Mouse (Mus musculus): ENCODE data around the gene Sec1.

The Sec1 gene

GRCm38 (mm10) chr7:45717918-45718297, 23.7 kb upstream of the Sec1 start, which contains the start of gene Sphk2:
Gene Sphk2 (minus strand): TSS chr7:45718002.
- DNase-seq (ENCODE audit: extremely low spot score, low spot score) = peak; percentile 100

GRCm38 (mm10) chr7:45716952-45717917, 23.0 kb upstream of the Sec1 start:
- DNase-seq (ENCODE audit: extremely low spot score, low spot score) = no peak

DNA sequence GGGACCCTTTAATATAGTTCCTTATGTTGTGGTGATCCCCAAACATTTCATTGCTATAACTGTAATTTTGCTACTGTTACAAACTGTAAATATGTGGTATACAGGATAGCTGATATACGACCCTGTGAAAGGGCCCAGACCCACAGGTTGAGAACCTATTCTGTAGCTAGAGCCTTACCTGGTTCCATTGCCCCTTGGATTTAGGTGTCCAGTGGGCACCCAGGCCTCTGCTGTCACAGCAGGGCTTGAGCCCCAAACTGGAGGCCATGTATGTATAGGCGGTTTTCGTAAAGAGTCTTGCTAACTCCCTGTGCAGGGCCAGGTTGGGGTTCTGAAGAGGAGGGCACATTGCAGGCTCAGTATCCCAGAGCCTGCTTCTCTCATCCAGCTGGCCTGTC, 22.3 kb upstream of the Sec1 start:
- DNase-seq (ENCODE audit: extremely low spot score, low spot score) = no peak

DNA sequence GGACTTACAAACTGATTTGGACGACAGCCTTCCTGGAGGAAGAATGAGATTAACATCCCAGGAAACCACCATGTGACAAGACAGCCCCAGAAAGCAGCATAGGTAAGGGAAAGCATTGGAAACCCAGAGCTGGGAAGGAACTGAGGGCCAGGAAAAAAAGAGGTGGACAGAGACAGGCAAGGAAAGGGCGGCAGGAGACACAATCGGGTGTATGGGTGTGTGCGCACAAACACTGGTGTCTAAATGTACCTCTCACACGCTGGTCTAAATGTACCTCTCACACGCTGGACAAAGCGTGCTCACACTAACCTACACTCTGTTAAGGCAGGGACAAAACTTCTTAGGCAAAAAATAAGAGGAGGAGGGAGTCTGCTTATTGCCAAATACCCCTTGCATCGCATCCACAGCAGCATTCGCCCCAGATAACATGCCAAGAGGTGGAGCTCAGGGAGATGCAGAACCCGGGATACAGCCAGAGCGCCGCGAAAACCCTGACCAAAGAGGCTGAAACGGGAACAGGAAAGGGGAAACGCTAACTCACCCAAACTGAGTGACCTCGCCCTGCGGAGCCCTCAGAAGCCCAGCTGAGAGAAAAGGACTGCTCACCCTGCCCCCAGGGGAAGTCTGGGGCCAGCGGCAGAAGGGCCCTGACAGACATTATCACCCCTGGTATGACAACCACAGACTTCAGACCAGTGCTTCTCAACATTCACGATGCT, 21.7 kb upstream of the Sec1 start:
- no peak for DNase-seq (ENCODE audit: extremely low spot score, low spot score)

- DNase-seq (ENCODE audit: extremely low spot score, low spot score) = peak; percentile 92
Measured at GRCm38 (mm10) chr7:45715090-45715708, 21.0 kb upstream of the Sec1 start, which contains the start of gene Rpl18. Gene Rpl18 (plus strand): TSS chr7:45715457.

- DNase-seq (ENCODE audit: extremely low spot score, low spot score) = no peak
Measured at GRCm38 (mm10) chr7:45714630-45715089, 20.5 kb upstream of the Sec1 start.

GRCm38 (mm10) chr7:45713881-45714520, 19.8 kb upstream of the Sec1 start:
- no peak for DNase-seq (ENCODE audit: extremely low spot score, low spot score)

- DNase-seq (ENCODE audit: extremely low spot score, low spot score) = no peak
Measured at GRCm38 (mm10) chr7:45713396-45713795, 19.2 kb upstream of the Sec1 start.

- no peak for DNase-seq (ENCODE audit: extremely low spot score, low spot score)
Measured at GRCm38 (mm10) chr7:45712022-45712757, 18.0 kb upstream of the Sec1 start.

DNA sequence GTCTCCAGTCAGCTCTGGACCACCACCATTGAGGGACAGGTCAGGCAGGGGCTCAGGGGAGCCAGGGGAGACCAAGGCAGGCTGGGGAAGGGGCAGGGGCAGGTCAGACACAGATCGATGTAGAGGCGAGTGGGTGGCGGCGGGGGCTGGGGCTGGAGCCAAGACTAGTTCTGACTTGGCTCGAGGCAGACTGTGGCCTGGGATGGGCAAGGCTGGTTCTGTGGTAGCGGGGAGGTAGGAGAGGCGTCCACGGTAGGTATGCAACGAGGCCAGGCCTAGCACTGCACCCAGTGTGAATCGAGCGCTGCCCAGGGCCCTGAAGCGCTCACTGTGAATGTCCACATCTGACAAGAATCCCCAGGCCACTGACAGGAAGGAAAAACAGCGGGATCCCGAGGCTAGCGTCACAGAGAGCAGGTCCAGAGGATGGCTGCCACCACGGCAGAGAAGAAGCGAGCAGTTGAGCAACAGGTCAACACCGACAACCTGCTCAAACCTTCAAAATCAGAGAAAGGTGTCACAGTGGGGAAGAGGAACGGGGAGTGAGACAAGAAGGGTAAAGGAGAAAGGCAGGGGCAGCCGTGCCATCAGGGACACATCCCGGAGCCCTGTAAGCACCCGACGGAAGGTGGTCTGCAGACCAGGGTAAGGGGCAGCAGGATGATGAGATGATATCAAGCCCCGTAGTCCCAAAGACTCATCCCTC, 17.3 kb upstream of the Sec1 start:
- no peak for DNase-seq (ENCODE audit: extremely low spot score, low spot score)

GRCm38 (mm10) chr7:45710477-45711191, 16.4 kb upstream of the Sec1 start:
- no peak for DNase-seq (ENCODE audit: extremely low spot score, low spot score)

GRCm38 (mm10) chr7:45709677-45710355, 15.6 kb upstream of the Sec1 start:
- no peak for DNase-seq (ENCODE audit: extremely low spot score, low spot score)

DNA sequence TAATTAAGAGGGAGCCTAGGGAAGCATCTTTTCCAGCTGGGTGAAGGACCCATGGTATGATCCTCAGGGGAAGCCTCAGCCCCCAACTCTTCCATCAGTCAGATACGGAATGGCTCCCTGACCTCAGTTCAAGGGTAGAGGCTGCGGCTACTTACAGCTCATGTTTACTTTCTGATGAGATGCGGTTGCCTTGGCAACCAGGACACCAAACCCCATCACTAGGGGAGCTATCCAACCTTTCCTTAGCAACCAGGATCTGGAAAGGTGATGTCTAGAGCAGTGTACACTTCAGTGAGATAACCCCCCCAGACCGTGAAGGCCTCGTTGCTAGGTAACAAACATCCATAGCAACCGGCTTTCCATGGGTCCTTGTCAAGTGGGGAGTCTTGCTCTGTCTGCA, 14.8 kb upstream of the Sec1 start:
- DNase-seq (ENCODE audit: extremely low spot score, low spot score) = no peak

DNA sequence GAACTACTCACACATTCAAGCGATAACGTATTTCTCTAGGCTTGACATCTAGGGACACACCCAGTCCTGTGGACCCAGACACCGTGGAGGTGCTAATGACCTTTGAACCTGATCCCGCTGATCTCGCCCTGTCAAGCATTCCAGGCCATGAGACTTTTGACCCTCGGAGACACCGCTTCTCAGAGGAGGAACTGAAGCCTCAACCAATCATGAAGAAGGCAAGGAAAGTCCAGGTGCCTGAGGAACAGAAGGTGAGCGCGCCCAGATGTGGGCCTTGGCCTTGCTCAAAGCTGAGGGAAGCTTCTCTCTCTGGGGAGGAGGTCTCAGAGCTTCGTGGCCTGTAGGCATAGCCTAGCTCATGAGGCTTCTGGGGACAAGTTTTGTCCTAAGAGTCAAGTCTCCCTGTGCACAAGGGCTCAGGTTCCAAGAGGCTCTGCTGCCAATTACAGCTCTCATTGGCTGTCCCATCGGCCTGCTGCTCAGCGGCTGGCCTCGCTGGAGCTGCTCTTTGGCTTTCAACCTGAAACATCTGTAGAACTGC, 14.1 kb upstream of the Sec1 start:
- no peak for DNase-seq (ENCODE audit: extremely low spot score, low spot score)

- DNase-seq (ENCODE audit: extremely low spot score, low spot score) = peak; percentile 88
Measured at GRCm38 (mm10) chr7:45707375-45707967, 13.3 kb upstream of the Sec1 start.

DNA sequence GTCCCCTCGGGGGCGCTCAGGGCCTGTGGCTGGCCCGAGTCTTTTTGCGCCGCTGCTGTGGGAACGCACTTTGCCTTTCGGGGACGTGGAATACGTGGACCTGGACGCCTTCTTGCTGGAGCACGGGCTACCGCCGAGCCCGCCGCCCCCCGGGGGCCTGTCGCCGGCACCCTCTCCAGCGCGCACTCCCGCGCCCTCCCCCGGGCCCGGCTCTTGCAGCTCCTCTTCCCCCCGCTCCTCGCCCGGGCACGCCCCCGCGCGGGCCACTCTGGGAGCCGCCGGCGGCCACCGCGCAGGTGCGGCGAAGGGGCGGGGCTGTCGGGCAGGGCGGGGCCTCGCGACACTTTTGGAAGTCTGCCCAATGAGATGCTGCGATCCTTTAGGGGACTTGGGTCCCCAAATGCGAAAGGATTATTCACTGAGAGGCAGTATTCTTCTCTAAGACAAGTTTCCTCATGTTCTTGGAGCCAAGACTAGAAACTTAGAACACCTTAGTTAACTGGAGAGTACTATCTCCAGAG, 12.6 kb upstream of the Sec1 start:
- DNase-seq (ENCODE audit: extremely low spot score, low spot score) = peak; percentile 84

DNA sequence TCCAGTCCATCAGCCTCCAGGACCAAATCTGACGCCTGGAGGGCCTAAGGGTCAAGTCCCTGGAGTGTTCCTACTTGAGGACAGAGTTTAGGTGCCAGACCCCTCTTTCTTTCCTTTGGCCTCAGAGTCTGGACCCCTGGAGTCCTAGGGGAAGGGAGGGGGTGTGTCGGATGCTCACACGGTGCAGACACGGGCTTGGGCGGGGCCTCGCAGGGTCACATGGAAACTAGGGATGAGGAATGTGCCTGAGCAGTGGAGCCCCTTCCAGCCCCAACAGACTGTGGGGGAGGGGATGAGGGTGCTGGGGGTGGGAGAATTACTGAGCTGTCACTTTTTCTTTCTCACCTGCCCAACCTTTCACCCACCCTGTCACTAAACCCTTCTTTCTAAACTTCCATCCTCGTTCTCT, 11.7 kb upstream of the Sec1 start:
- DNase-seq (ENCODE audit: extremely low spot score, low spot score) = peak; percentile 72

DNA sequence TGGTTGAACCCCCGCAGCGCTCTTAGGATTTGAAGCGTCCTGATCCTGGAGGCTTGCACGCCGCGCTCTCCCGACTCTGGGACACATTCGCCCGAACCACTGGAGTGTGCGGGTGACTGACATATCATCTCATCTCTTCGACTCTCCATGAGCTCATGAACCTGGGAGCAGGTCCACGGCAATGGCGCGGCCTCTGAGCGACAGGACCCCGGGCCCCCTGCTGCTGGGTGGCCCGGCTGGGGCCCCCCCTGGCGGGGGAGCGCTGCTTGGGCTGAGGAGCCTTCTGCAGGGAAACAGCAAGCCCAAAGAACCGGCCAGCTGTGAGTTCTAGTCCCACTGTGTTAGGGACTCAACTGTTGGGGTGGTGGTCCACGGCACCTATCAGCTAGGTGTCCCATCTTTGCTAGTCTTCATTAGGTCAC, 11.3 kb upstream of the Sec1 start:
- DNase-seq (ENCODE audit: extremely low spot score, low spot score) = peak; percentile 69
